Mouse (Mus musculus) kidney, adult 2 months (tissue): ENCODE measurements around the gene Hemgn.

ENCODE experiments used
- CTCF ChIP-seq: fragments of 200-500 bp; conservative IDR thresholded peaks from 2 replicates; pipeline ENCODE4 v1.5.1; 2011; ENCODE audit warnings: low read depth, mild to moderate bottlenecking, control low read depth, low read length, moderate library complexity, mixed read lengths; ENCODE audit not compliant: insufficient read depth, insufficient read length
- POLR2A ChIP-seq: fragments of 200-500 bp; IDR thresholded peaks from one replicate; pipeline ENCODE4 v1.6.1; 2011; ENCODE audit warnings: low read depth, low read length, control low read depth

GRCm38 (mm10) chr4:46452855-46453719 lies 39.8 kb upstream of the Hemgn start:
- TF ChIP-seq POLR2A (no peak), CTCF (no peak)
